Mouse (Mus musculus): ENCODE measurements around the gene Cacng4. TPM values are rescaled to one million over a fixed set of nuclear protein-coding genes. Genes with fewer than 3 reads are reported as not detected.

Cacng4 gene
- polyA plus RNA-seq, 1 experiment, result 0.74 TPM

- no peaks in the 10 kb centered on the region for H3K36me3 ChIP-seq (ENCODE audit: control insufficient read depth, insufficient read depth)
- no peaks in the 10 kb centered on the region for H3K79me3 ChIP-seq (ENCODE audit: low read depth)
- no peak overlapping the region for H3ac ChIP-seq (ENCODE audit: control insufficient read depth, insufficient read length, low read depth)
- H3K4me3 ChIP-seq (ENCODE audit: insufficient read depth, poor library complexity, severe bottlenecking), result no peak overlapping the region
- no peaks in the 10 kb centered on the region for H3K27me3 ChIP-seq (ENCODE audit: control insufficient read depth, insufficient read depth, insufficient read length)
- no peaks in the 10 kb centered on the region for H3K79me2 ChIP-seq (ENCODE audit: control insufficient read depth, insufficient read depth)
- TF ChIP-seq USF1 (IDR thresholded peaks at IDR 0.05; ENCODE audit: low read depth), result no peak
- TF ChIP-seq FOSL1 (IDR thresholded peaks at IDR 0.05; ENCODE audit: insufficient read depth, low read length, poor library complexity, severe bottlenecking), result no peak
- TF ChIP-seq MAX (IDR thresholded peaks at IDR 0.05), result no peak
- TF ChIP-seq MYOG (IDR thresholded peaks at IDR 0.05; ENCODE audit: control insufficient read depth, extremely low read depth, insufficient read length), result no peak
- no peak for TF ChIP-seq CTCF (IDR thresholded peaks at IDR 0.05; ENCODE audit: control insufficient read depth, insufficient read depth, insufficient read length)
- TF ChIP-seq MYOD1 (IDR thresholded peaks at IDR 0.05; ENCODE audit: control insufficient read depth, insufficient read length, low read depth), result no peak
- TF ChIP-seq CEBPB (IDR thresholded peaks at IDR 0.05; ENCODE audit: low read depth), result no peak
Measured at GRCm38 (mm10) chr11:107699967-107700366, 94.4 kb downstream of the Cacng4 start.

GRCm38 (mm10) chr11:107693338-107693737, 101.0 kb downstream of the Cacng4 start:
- H3K27me3 ChIP-seq (ENCODE audit: control insufficient read depth, insufficient read depth, insufficient read length), result no peaks in the 10 kb centered on the region
- H3ac ChIP-seq (ENCODE audit: control insufficient read depth, insufficient read length, low read depth), result no peak overlapping the region
- no peak for TF ChIP-seq FOSL1 (IDR thresholded peaks at IDR 0.05; ENCODE audit: insufficient read depth, low read length, poor library complexity, severe bottlenecking)
- no peak for TF ChIP-seq CTCF (IDR thresholded peaks at IDR 0.05; ENCODE audit: control insufficient read depth, insufficient read depth, insufficient read length)
- TF ChIP-seq MYOG (IDR thresholded peaks at IDR 0.05; ENCODE audit: control insufficient read depth, extremely low read depth, insufficient read length), result no peak
- TF ChIP-seq MAX (IDR thresholded peaks at IDR 0.05), result no peak
- no peak for TF ChIP-seq USF1 (IDR thresholded peaks at IDR 0.05; ENCODE audit: low read depth)
- TF ChIP-seq MYOD1 (IDR thresholded peaks at IDR 0.05; ENCODE audit: control insufficient read depth, insufficient read length, low read depth), result no peak
- H3K79me3 ChIP-seq (ENCODE audit: low read depth), result no peaks in the 10 kb centered on the region
- H3K79me2 ChIP-seq (ENCODE audit: control insufficient read depth, insufficient read depth), result no peaks in the 10 kb centered on the region
- H3K4me3 ChIP-seq (ENCODE audit: insufficient read depth, poor library complexity, severe bottlenecking), result no peak overlapping the region
- peaks cover 2% of the 10 kb centered on the region for H3K36me3 ChIP-seq (ENCODE audit: control insufficient read depth, insufficient read depth)

- H3K79me3 ChIP-seq (ENCODE audit: low read depth), result no peaks in the 10 kb centered on the region
- H3K36me3 ChIP-seq (ENCODE audit: control insufficient read depth, insufficient read depth), result peaks cover 13% of the 10 kb centered on the region
- no peaks in the 10 kb centered on the region for H3K79me2 ChIP-seq (ENCODE audit: control insufficient read depth, insufficient read depth)
- no peak overlapping the region for H3ac ChIP-seq (ENCODE audit: control insufficient read depth, insufficient read length, low read depth)
- TF ChIP-seq USF1 (IDR thresholded peaks at IDR 0.05; ENCODE audit: low read depth) (no peak), MYOD1 (IDR thresholded peaks at IDR 0.05; ENCODE audit: control insufficient read depth, insufficient read length, low read depth) (no peak), FOSL1 (IDR thresholded peaks at IDR 0.05; ENCODE audit: insufficient read depth, low read length, poor library complexity, severe bottlenecking) (no peak), MAX (IDR thresholded peaks at IDR 0.05) (no peak), CTCF (IDR thresholded peaks at IDR 0.05; ENCODE audit: control insufficient read depth, insufficient read depth, insufficient read length) (no peak), MYOG (IDR thresholded peaks at IDR 0.05; ENCODE audit: control insufficient read depth, extremely low read depth, insufficient read length) (no peak), CEBPB (IDR thresholded peaks at IDR 0.05; ENCODE audit: low read depth) (no peak)
- no peaks in the 10 kb centered on the region for H3K27me3 ChIP-seq (ENCODE audit: control insufficient read depth, insufficient read depth, insufficient read length)
- no peak overlapping the region for H3K4me3 ChIP-seq (ENCODE audit: insufficient read depth, poor library complexity, severe bottlenecking)
Measured at GRCm38 (mm10) chr11:107691569-107691968, 102.8 kb downstream of the Cacng4 start.

GRCm38 (mm10) chr11:107688480-107688879, 105.9 kb downstream of the Cacng4 start:
- TF ChIP-seq CEBPB (IDR thresholded peaks at IDR 0.05; ENCODE audit: low read depth), result no peak
- no peak for TF ChIP-seq MYOD1 (IDR thresholded peaks at IDR 0.05; ENCODE audit: control insufficient read depth, insufficient read length, low read depth)
- no peak for TF ChIP-seq MAX (IDR thresholded peaks at IDR 0.05)
- no peak for TF ChIP-seq MYOG (IDR thresholded peaks at IDR 0.05; ENCODE audit: control insufficient read depth, extremely low read depth, insufficient read length)
- no peak overlapping the region for H3K4me3 ChIP-seq (ENCODE audit: insufficient read depth, poor library complexity, severe bottlenecking)
- H3K79me2 ChIP-seq (ENCODE audit: control insufficient read depth, insufficient read depth), result no peaks in the 10 kb centered on the region
- H3K79me3 ChIP-seq (ENCODE audit: low read depth), result no peaks in the 10 kb centered on the region
- H3K27me3 ChIP-seq (ENCODE audit: control insufficient read depth, insufficient read depth, insufficient read length), result no peaks in the 10 kb centered on the region
- peaks cover 13% of the 10 kb centered on the region for H3K36me3 ChIP-seq (ENCODE audit: control insufficient read depth, insufficient read depth)
- H3ac ChIP-seq (ENCODE audit: control insufficient read depth, insufficient read length, low read depth), result no peak overlapping the region

- no peak overlapping the region for H3K4me3 ChIP-seq (ENCODE audit: insufficient read depth, poor library complexity, severe bottlenecking)
- no peaks in the 10 kb centered on the region for H3K79me3 ChIP-seq (ENCODE audit: low read depth)
- peaks cover 13% of the 10 kb centered on the region for H3K36me3 ChIP-seq (ENCODE audit: control insufficient read depth, insufficient read depth)
- no peak overlapping the region for H3ac ChIP-seq (ENCODE audit: control insufficient read depth, insufficient read length, low read depth)
- no peaks in the 10 kb centered on the region for H3K79me2 ChIP-seq (ENCODE audit: control insufficient read depth, insufficient read depth)
- no peaks in the 10 kb centered on the region for H3K27me3 ChIP-seq (ENCODE audit: control insufficient read depth, insufficient read depth, insufficient read length)
- TF ChIP-seq USF1 (IDR thresholded peaks at IDR 0.05; ENCODE audit: low read depth), result no peak
- no peak for TF ChIP-seq FOSL1 (IDR thresholded peaks at IDR 0.05; ENCODE audit: insufficient read depth, low read length, poor library complexity, severe bottlenecking)
- no peak for TF ChIP-seq MYOD1 (IDR thresholded peaks at IDR 0.05; ENCODE audit: control insufficient read depth, insufficient read length, low read depth)
- no peak for TF ChIP-seq CTCF (IDR thresholded peaks at IDR 0.05; ENCODE audit: control insufficient read depth, insufficient read depth, insufficient read length)
- no peak for TF ChIP-seq MAX (IDR thresholded peaks at IDR 0.05)
- no peak for TF ChIP-seq CEBPB (IDR thresholded peaks at IDR 0.05; ENCODE audit: low read depth)
- no peak for TF ChIP-seq MYOG (IDR thresholded peaks at IDR 0.05; ENCODE audit: control insufficient read depth, extremely low read depth, insufficient read length)
Measured at GRCm38 (mm10) chr11:107686290-107686689, 108.1 kb downstream of the Cacng4 start.

Measured in C2C12 (cell line).